Mouse (Mus musculus): ENCODE data around the gene Ano9.

Ano9 gene

DNA sequence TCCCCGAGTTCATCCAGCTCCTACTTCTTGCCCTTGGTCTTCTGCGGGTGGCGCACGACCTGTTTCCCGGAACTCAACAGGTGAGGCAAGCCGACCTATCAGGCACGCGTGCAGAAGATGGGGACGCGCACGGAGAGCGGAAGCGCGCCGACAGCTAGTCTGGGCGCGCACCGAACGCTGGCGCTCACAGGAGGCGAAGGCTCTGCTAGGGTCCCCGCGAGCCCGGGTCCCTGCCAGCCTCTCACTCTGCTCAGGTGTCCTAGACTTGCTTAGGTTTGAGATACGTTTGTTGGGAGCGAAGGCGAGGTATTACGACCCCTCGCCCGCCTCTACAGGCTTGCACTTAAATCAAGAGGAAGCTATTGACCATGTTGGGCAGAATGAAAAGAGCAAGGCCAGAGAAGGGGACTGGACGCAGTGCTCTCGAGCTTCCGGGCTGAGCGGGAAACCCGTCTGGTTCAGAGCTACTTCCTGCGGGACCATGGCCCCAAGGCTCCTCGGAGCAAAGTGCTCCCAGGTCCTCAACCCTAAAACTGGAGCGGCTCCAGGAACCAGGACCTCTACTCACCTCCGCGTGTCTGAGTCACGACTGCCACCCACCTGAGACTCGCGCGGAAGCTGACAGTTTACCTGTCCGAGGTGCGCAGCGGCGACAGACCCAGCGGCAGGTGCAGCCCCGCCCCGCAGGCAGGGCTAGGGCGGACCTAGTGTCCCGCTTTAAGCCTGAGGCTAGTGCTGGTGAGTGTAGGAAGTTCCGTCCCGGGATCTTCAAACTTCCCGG, 17.5 kb downstream of the Ano9 start, which contains the start of gene Sigirr:
Gene Sigirr (minus strand): TSS at position 662 of the 781 bp plus-strand sequence.
- DNase-seq, result peak; percentile 43 to 65

DNA sequence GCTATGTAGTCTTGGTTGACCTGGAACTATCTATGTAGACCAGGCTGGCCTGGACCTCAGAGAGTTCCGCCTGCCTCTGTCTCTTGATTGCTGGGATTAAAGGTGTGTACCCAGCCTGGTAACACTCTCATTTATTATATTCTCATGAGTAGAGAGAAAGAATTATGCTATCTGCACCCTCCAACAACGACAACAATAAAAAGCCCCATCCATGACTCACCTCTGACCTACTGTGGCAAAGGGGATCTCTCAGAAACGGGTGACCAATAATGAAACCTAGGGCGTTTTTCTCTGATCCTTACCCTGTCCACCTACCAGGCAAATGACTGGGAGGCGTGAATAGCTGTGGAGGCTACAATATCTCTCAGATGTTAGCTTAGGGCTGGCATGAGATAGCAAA, 20.4 kb downstream of the Ano9 start:
- no peak for DNase-seq

DNA sequence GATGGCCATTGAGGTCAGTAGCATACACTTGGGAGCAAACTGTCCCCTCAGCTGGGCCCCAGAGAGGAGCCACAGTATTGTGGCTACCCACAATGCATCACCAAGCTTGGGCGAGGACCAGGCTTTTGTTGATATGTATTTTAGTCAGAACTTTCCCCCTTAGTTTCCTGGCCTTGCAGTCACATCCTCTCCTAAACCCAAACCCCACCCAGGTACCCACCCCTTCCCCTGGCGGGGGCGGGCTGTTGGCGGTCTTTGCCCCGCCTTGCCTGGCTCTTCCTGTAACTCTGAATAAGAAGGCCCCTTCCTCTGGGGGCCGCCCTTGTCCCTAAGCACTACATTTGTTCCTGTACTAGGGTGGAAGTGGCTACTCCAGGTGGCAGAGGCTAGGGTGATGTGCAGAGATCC, 21.0 kb downstream of the Ano9 start:
- DNase-seq, result no peak

DNA sequence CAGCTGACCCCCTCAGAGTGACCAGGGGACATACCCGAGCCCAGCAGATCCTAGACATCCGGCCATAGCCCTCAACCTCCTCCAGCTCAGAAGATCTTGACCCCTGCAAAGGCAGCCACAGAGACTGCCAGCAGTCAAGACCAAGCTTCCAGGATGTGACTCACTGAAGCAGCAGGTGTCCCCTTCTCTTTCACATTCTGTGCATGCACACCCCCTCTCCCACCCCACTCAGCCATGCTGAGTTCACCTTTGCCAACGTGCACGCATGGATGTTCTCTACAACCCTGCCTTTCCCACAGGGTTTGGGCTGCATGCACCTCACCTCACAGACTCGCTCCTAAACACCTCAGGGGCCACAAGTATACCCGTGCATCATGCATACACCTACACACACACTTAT, 21.6 kb downstream of the Ano9 start:
- DNase-seq, result no peak

DNA sequence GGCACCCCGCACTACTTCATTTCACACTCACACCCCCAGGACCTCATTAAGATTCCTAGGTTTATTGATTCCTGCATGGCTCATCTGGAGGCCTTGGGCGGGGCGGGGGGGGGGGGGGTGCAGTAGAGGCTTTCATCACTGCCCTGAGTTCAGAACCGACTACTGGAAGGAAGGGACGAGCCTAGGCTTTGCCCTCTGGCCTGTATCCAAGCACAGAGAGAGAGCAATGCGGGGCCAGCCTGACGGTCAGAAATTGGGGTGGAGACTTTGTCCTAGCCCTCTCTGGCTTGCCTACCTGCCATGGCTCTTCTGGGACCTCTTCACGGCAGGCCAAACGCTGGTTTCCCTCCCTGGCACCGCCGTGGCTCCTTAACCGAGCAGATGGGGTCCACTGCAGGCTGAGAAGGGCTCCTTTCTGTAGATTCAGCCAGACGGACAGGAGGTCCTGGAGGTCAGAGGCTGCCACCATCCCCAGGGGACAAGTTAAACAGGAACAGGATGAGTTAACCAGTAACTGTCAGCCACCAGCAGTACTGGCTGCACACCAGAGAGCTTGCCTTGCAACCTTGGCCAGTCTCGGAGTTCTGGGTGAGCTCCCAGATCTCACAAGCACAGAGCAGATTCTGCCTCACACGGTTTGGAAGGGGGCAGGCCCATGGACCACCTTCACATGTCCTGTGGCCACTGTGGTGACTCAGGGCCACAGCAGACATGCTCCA, 23.0 kb downstream of the Ano9 start:
- DNase-seq, result no peak

- DNase-seq, result no peak
These were observed 23.7 kb downstream of the Ano9 start for GRCm38 (mm10) chr7:141093950-141094349.

DNA sequence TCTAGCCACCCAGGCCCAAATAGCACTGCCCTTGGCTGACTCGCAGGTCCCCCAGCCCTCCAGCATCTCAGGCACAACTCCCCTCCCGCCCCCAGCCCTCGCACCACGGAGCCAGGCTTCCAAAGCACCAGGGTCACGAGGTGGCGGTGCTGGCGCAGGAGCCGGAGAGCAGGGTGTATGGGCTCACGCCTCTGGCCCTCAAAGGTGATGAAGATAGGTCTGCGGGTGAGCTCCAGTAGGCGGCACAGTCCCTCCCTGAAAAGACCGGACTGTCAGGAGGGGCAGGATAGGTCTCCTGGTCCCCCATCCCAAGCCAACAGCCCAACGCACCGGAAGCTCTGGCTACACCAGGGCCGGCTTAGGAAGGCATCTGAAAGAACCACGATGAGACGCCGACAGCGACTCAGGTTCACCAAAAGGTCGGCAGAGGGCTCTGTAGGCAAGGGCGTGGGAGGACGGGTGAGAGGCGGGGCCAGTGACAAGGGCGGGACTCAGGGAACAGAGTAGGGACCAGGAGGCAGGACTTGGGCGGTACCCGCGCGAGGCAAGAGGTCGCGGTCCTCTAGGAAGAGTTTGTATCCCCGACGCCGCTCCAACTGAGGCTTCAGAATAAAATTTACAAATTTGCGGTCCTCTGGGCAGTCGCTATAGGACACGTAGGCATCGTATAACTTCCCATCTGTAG, 25.4 kb downstream of the Ano9 start:
- DNase-seq, result peak; percentile 73 to 85

DNA sequence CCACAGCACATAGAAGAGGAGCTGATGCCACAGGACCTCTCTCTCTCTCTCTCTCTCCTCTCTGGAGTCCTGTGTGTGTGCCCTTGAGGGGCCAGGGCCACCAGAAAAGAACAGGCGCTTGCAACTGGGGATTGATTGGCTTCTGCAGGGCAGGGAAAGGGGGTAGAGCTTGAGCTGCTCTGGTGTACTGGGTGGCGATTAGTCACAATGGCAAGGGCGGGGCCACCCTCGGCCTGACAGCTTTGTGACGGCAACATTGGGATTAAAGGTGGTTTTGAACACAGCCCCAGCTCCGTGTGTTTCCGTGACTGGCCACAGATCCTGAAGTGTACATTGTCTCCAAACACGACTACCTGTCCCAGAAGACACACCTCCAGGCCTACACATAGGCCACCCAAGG, 27.4 kb downstream of the Ano9 start:
- DNase-seq, result no peak

DNA sequence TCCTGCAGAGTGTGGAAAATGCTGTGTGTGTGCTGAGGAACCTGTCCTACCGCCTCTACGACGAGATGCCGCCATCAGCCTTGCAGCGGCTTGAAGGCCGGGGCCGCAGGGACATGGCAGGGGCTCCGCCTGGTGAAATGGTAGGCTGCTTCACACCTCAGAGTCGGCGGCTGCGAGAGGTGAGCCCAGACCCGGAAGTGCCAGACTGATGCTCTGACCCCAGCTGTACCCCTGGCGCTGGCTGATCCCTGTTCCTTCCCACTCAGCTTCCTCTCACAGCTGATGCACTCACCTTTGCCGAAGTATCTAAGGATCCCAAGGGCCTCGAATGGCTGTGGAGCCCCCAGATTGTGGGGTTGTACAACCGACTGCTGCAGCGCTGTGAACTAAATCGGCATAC, 29.1 kb downstream of the Ano9 start:
- DNase-seq, result no peak

- DNase-seq, result no peak
These were observed 29.7 kb downstream of the Ano9 start for GRCm38 (mm10) chr7:141087894-141088293.

GRCm38 (mm10) chr7:141079481-141080449, 37.8 kb downstream of the Ano9 start:
- no peak for DNase-seq

DNA sequence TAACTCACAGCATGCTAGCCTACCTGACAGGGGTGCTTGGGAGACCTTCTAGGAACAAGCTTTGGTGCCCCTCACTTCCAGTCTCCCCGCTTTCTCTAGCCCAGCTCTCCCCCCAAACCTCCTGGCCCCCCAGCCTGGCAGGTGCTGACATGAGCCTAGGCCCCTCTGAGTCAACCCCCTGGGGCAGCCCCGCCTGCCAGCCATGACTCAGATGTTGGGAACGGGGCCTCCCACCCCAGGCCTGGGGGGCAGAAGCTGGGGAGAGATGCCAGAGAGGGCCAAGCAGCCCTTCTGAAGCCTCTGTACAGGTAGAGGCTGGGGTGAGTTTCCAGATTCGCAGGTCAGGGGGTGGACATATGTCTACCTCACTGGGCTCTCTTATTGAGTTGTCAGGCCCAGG, 38.7 kb downstream of the Ano9 start:
- no peak for DNase-seq

DNA sequence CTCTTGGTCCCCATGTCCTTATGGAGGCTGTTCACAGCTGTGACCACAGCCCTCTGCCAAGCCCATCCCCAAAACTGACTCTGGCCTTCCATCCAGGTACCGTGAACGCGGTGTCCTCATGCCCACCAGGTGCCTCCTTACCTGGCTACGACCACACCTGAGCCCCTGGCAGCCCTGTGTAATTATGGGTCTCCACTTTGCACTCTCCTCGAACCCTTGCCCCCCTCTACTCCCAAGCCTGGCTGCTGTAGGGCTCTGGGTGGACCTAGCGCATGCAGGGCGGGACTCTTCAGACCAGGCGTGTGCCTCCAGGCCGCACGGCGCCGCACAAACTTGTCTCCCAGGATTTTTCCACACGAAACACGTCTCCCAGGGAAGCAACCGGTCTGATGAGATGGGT, 39.8 kb downstream of the Ano9 start, which contains the start of gene Pkp3:
Gene Pkp3 (plus strand): TSS at position 378 of the 400 bp plus-strand sequence.
- no peak for DNase-seq

- no peak for DNase-seq
These were observed 43.8 kb downstream of the Ano9 start for GRCm38 (mm10) chr7:141073782-141074181.

DNA sequence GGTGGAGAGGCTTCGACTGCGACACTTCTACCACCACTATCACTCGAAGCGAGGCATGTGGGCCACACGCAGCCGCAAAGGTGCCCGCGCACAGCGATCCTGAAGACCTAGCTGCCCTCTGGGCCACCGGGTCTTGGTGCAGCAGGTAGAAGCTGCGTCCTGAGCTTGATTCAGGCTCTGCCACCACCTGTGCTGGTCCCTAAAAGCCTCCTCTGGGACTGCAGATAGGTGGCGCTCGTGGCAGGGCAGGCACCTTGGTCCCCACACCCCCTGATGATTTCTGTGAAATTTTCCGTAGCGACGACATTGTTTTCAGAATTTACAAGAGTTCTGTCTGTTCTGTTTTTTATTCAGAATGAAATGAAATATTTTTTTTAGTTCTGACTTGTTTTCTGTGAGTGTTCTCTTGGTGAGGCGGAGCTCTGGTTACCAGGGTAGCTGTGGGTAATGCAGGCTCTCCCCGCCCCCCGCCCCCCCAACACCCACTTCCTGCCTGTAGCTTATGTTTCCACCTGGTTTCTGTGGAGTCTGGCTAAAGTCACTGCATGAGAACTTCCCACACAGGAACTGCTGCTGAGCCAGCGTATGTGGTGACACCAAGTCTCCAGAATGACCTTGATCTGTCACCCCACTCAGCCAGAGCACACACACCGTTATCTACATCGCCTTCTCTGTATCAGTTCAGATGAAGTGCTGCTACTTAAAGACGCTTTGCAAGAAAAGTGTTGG, 45.4 kb downstream of the Ano9 start:
- DNase-seq, result peak in 1 of 2 experiments; percentile 47

DNA sequence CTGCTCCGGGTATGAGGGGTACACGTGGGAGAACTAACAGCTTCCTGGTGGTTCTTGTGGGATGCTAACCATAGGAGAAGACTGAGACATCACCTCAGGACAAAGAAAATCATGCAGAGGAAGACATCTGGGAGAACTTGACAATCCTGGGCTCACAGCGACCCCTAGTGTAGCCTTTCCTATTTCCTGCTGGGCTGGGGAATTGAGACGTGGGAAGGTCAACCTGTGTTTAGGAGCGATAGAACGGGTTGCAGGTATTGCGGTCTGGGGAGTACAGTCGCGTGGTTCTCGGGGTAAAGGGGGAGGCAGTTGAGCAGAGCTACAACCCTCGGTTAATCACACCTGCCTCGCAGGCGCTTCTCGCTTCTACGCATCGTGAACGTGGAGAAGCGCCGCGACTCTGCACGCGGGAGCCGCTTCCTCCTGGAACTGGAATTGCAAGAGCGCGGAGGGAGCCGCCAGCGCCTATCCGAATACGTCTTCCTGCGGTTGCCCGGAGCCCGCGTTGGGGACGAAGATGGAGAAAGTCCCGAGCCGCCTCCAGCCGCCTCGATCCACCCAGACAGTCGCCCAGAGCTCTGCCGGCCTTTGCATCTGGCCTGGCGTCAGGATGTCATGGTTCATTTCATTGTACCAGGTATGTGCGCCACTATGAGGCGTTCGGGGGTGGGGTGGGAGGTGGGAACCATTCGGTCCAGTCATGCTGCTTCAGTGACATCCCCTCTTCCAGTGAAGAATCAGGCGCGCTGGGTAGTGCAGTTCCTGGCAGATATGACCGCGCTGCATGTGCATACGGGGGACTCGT, 47.3 kb downstream of the Ano9 start:
- peak; percentile 68 to 81 for DNase-seq

GRCm38 (mm10) chr7:141068351-141068750, 49.3 kb downstream of the Ano9 start:
- no peak for DNase-seq

GRCm38 (mm10) chr7:141064576-141064975, 53.0 kb downstream of the Ano9 start:
- DNase-seq, result no peak

DNA sequence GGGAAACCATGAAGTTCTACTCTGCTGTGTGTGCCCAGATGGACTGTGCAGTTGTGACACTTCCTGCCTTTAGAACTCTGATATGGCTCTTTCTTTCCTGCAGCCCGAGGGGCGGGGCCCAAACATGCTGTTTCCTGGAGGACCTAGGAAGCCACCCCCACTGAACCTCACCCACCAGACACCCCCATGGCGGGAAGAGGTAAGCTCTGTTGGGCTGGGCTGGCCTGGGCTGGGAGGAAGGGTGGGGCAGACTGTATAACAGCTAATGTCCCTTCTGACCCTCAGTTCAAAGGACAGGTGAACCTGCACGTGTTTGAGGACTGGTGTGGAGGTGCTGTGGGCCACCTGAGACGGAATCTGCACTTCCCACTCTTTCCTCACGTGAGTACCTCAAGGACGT, 53.4 kb downstream of the Ano9 start:
- no peak for DNase-seq

GRCm38 (mm10) chr7:141063353-141063752, 54.3 kb downstream of the Ano9 start:
- no peak for DNase-seq

- DNase-seq, result peak; percentile 63 to 76
These were observed 55.1 kb downstream of the Ano9 start for GRCm38 (mm10) chr7:141062525-141062924.
